Mouse (Mus musculus) liver, embryonic 13.5 days (tissue): ENCODE data around the gene Npcd. TPM values are rescaled to one million over a fixed set of nuclear protein-coding genes. Genes with fewer than 3 reads are reported as not detected.

Experiments
- ATAC-seq: fragments of 200-750 bp; cut with Nextera tagmentation; 2 replicates; pipeline ENCODE4 v1.8.0; 2017; ENCODE audit warnings: low read depth, mild to moderate bottlenecking, moderate number of reproducible peaks, moderate library complexity
- DNase-seq: peaks from one replicate; pipeline ENCODE4 v3.0.0; 2022
- H3K27ac ChIP-seq: fragments of 300-500 bp; sonication (generic); 2 replicates; pipeline ENCODE4 v1.5.1; 2015; ENCODE audit warnings: moderate library complexity, mild to moderate bottlenecking, inconsistent platforms
- H3K27me3 ChIP-seq: fragments of 300-500 bp; sonication (generic); 2 replicates; pipeline ENCODE4 v1.6.1; 2015; ENCODE audit warnings: mild to moderate bottlenecking, inconsistent platforms
- H3K36me3 ChIP-seq: fragments of 300-500 bp; sonication (generic); 2 replicates; pipeline ENCODE4 v1.6.1; 2015; ENCODE audit warnings: mild to moderate bottlenecking, inconsistent platforms
- H3K4me1 ChIP-seq: fragments of 300-500 bp; sonication (generic); replicated peaks from 2 replicates; pipeline ENCODE4 v1.6.1; 2015; ENCODE audit warnings: inconsistent platforms
- H3K4me2 ChIP-seq: fragments of 300-500 bp; sonication (generic); 2 replicates; pipeline ENCODE4 v1.6.1; 2015; ENCODE audit warnings: inconsistent platforms, mild to moderate bottlenecking, moderate library complexity
- H3K4me3 ChIP-seq: fragments of 300-500 bp; sonication (generic); replicated peaks from 2 replicates; pipeline ENCODE4 v1.5.1; 2015; ENCODE audit warnings: mild to moderate bottlenecking, inconsistent platforms
- H3K9ac ChIP-seq: fragments of 300-500 bp; sonication (generic); 2 replicates; pipeline ENCODE4 v1.6.1; 2015; ENCODE audit warnings: mild to moderate bottlenecking, inconsistent platforms
- H3K9me3 ChIP-seq: fragments of 300-500 bp; sonication (generic); replicated peaks from 2 replicates; pipeline ENCODE4 v1.6.1; 2016; ENCODE audit warnings: inconsistent platforms
- WGBS: fragments of 180-500 bp; shearing (Covaris S2); methylation state at CpG from one replicate; pipeline ENCODE4 v1.1.7; 2015; ENCODE audit not compliant: insufficient replicate concordance; 5-methylcytosine and 5-hydroxymethylcytosine counted together
- polyA plus RNA-seq: library from polyadenylated mRNA; unstranded; fragments of >200 nt; fragmentation: Nextera tagmentation; extraction: Ambion mirVana; gene quantifications from 2 replicates; pipeline ENCODE4 v1.2.1, GENCODE M21; 2015

Gene Npcd
- polyA plus RNA-seq, 1 experiment from 2014 or later = not detected

DNA sequence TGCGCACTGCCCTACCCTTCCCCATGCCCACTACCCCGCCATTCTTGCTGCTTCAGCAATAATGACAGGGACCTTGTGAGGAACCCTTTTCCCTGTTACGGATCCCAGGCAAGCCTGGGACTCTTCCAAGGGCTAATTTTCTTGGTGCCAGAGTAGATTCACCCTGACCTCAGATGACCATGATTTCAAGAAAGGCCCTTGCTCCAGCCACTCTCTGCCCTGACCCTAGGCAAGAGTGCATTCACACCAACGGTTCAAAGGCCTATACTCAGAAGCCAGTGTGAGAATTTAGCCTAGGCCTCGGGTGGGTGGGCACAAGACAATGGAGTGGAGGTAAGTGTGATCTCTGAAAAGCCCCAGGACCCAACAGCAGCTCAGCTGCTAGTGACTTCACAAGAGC lies 4.6 kb downstream of the Npcd start:
- Histone ChIP-seq H3K4me2 (no peak overlapping the region), H3K4me3 (no peak overlapping the region), H3K27me3 (no peaks in the 10 kb centered on the region), H3K9me3 (no peaks in the 10 kb centered on the region), H3K4me1 (peaks cover 52% of the 10 kb centered on the region), H3K9ac (no peak overlapping the region), H3K36me3 (peaks cover 19% of the 10 kb centered on the region), H3K27ac (no peak overlapping the region)
- no peak for DNase-seq
- no peak for ATAC-seq
- WGBS = 70% methylated on average over 5 of the region's 5 CpGs

- no peak overlapping the region for H3K9ac ChIP-seq
- H3K4me1 ChIP-seq = peaks cover 51% of the 10 kb centered on the region
- H3K4me2 ChIP-seq = peak overlapping the region; percentile 26
- no peaks in the 10 kb centered on the region for H3K9me3 ChIP-seq
- DNase-seq (no peak), ATAC-seq (no peak)
- H3K4me3 ChIP-seq = no peak overlapping the region
- no peaks in the 10 kb centered on the region for H3K27me3 ChIP-seq
- H3K36me3 ChIP-seq = peaks cover 19% of the 10 kb centered on the region
- 53% methylated on average over 46 of the region's 46 CpGs for WGBS
- no peak overlapping the region for H3K27ac ChIP-seq
Observed at GRCm38 (mm10) chr15:79828366-79829035, 5.5 kb downstream of the Npcd start.

GRCm38 (mm10) chr15:79827778-79828210 lies 6.2 kb downstream of the Npcd start:
- H3K9me3 ChIP-seq = no peaks in the 10 kb centered on the region
- H3K9ac ChIP-seq = no peak overlapping the region
- 82% methylated on average over 11 of the region's 11 CpGs for WGBS
- H3K4me2 ChIP-seq = no peak overlapping the region
- no peak overlapping the region for H3K4me3 ChIP-seq
- no peak overlapping the region for H3K27ac ChIP-seq
- peaks cover 24% of the 10 kb centered on the region for H3K36me3 ChIP-seq
- peaks cover 50% of the 10 kb centered on the region for H3K4me1 ChIP-seq
- no peaks in the 10 kb centered on the region for H3K27me3 ChIP-seq
- ATAC-seq (no peak), DNase-seq (no peak)

- 71% methylated on average over 14 of the region's 14 CpGs for WGBS
- no peak for DNase-seq
- peaks cover 24% of the 10 kb centered on the region for H3K36me3 ChIP-seq
- no peak overlapping the region for H3K27ac ChIP-seq
- H3K4me3 ChIP-seq = no peak overlapping the region
- peaks cover 50% of the 10 kb centered on the region for H3K4me1 ChIP-seq
- no peak overlapping the region for H3K9ac ChIP-seq
- ATAC-seq = no peak
- H3K9me3 ChIP-seq = no peaks in the 10 kb centered on the region
- no peaks in the 10 kb centered on the region for H3K27me3 ChIP-seq
- no peak overlapping the region for H3K4me2 ChIP-seq
Observed at GRCm38 (mm10) chr15:79827061-79827777, 6.8 kb downstream of the Npcd start.

DNA sequence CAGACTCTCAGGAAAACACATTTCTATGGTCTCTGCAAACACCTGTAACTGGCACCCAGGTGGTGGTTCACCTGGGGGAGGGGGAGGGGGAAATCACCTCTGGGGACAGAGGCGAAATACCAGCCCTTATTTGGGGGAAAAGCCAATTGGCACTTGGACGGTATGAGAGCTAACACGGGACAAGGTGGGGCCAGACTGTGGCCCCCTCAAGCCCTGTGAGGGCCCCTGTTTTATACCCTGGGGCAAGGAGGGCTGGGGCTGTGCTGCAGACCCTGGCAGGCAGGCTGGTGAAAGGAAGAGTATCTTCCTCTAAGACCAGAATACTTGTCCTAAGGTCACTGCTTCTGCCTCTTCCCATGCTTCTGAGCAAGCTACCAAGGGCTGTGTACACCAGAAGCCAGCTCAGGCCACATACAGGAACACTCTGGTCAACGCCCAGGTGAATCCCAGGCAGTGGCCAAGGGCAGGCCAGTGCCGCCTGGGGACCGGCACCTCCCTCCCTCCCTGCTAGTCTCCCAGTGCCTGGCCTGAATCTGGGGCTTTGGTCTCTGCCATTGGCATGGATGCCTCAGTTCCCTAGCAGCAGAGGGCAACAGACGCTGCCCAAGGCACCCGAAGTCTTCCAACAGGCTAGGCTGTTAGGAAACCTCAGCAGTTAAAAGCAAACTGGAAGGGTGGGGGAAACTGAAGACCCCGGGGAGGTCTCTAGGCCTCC lies 7.7 kb downstream of the Npcd start:
- no peak overlapping the region for H3K4me2 ChIP-seq
- no peaks in the 10 kb centered on the region for H3K27me3 ChIP-seq
- no peak overlapping the region for H3K9ac ChIP-seq
- H3K27ac ChIP-seq = no peak overlapping the region
- no peak overlapping the region for H3K4me3 ChIP-seq
- WGBS = 74% methylated on average over 9 of the region's 9 CpGs
- H3K4me1 ChIP-seq = peaks cover 45% of the 10 kb centered on the region
- no peaks in the 10 kb centered on the region for H3K9me3 ChIP-seq
- H3K36me3 ChIP-seq = peaks cover 19% of the 10 kb centered on the region
- DNase-seq (no peak), ATAC-seq (no peak)

- H3K9me3 ChIP-seq = no peaks in the 10 kb centered on the region
- no peak overlapping the region for H3K4me3 ChIP-seq
- H3K9ac ChIP-seq = no peak overlapping the region
- no peaks in the 10 kb centered on the region for H3K27me3 ChIP-seq
- DNase-seq (peak; percentile 23), ATAC-seq (no peak)
- H3K4me1 ChIP-seq = peaks cover 41% of the 10 kb centered on the region
- no peak overlapping the region for H3K27ac ChIP-seq
- no peak overlapping the region for H3K4me2 ChIP-seq
- H3K36me3 ChIP-seq = peaks cover 18% of the 10 kb centered on the region
- WGBS = 60% methylated on average over 14 of the region's 14 CpGs
Observed at GRCm38 (mm10) chr15:79825146-79825825, 8.8 kb downstream of the Npcd start.

- 52% methylated on average over 19 of the region's 19 CpGs for WGBS
- Histone ChIP-seq H3K4me3 (no peak overlapping the region), H3K27ac (no peak overlapping the region), H3K4me2 (no peak overlapping the region), H3K27me3 (no peaks in the 10 kb centered on the region), H3K36me3 (peaks cover 15% of the 10 kb centered on the region), H3K9me3 (peaks cover under 1% of the 10 kb centered on the region; the same call in 1 of the 2 replicates), H3K9ac (no peak overlapping the region), H3K4me1 (peaks cover 28% of the 10 kb centered on the region)
- ATAC-seq (no peak), DNase-seq (no peak)
Observed at GRCm38 (mm10) chr15:79823588-79824280, 10.3 kb downstream of the Npcd start.

- Histone ChIP-seq H3K4me1 (peaks cover 22% of the 10 kb centered on the region), H3K27me3 (no peaks in the 10 kb centered on the region), H3K4me3 (no peak overlapping the region), H3K36me3 (0 out of 2 replicates have a peak, but pooled peaks cover 5% of the 10 kb centered on the region), H3K4me2 (no peak overlapping the region), H3K9me3 (peaks cover 5% of the 10 kb centered on the region; the same call in 1 of the 2 replicates), H3K9ac (no peak overlapping the region), H3K27ac (no peak overlapping the region)
- DNase-seq (no peak), ATAC-seq (peak; percentile 39; the same call in 1 of the 2 replicates)
- WGBS = 51% methylated on average over 13 of the region's 13 CpGs
Observed at GRCm38 (mm10) chr15:79822265-79823199, 11.5 kb downstream of the Npcd start.

DNA sequence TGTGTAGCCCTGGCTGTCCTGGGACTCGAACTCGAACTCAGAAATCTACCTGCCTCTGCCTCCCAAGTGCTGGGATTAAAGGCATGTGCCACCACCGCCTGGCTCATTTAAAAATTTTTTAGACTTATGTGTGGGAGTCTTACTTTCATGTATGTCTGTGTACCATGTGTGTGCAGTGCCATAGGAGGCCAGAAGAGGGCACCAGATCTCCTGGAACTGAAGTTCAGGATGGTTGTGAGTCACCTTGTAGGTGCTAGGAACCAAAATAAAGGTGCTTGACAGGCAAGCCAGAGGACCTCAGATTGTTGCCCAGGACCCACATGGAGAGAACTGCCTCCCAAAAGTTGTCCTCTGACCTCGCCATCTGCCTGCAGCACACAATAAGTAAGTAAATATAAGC lies 15.7 kb downstream of the Npcd start:
- H3K4me1 ChIP-seq = peaks cover 12% of the 10 kb centered on the region; the same call in 1 of the 2 replicates
- 67% methylated on average over 4 of the region's 4 CpGs for WGBS
- ATAC-seq = no peak
- no peak overlapping the region for H3K4me3 ChIP-seq
- H3K27me3 ChIP-seq = peaks cover 11% of the 10 kb centered on the region; the same call in 1 of the 2 replicates
- H3K4me2 ChIP-seq = no peak overlapping the region
- H3K9me3 ChIP-seq = peaks cover 5% of the 10 kb centered on the region; the same call in 1 of the 2 replicates
- H3K9ac ChIP-seq = no peak overlapping the region
- 0 out of 2 replicates have a peak, but pooled peaks cover 4% of the 10 kb centered on the region for H3K36me3 ChIP-seq
- no peak overlapping the region for H3K27ac ChIP-seq
- DNase-seq = no peak
